Mouse (Mus musculus): ENCODE measurements around the gene Ptma. TPM values are rescaled to one million over a fixed set of nuclear protein-coding genes. Genes with fewer than 3 reads are reported as not detected.
A peak's percentile ranks its signal among the peaks of the same experiment; 100 is the strongest.
"Not testable (repeated sequence)": the region's sequence is repeated elsewhere in the genome, so short reads cannot be mapped to it uniquely, and the experiment has no call there.

Ptma gene
- polyA plus RNA-seq, 1 experiment from 2014 or later = 2,949 TPM

GRCm38 (mm10) chr1:86506420-86506819, 20.1 kb upstream of the Ptma start:
- Histone ChIP-seq H3K36me3 (no peaks in the 10 kb centered on the region), H3K4me3 (replicated peaks) (no peak overlapping the region), H3K4me2 (no peak overlapping the region), H3K9ac (no peak overlapping the region), H3K27ac (peak overlapping the region; percentile 98; the same call in 1 of the 2 replicates), H3K9me3 (replicated peaks) (no peaks in the 10 kb centered on the region), H3K27me3 (no peaks in the 10 kb centered on the region), H3K4me1 (peaks cover 57% of the 10 kb centered on the region)
- WGBS = 83% methylated on average over 5 of the region's 5 CpGs
- ATAC-seq (replicated peaks; ENCODE audit: low FRiP score) = no peak

DNA sequence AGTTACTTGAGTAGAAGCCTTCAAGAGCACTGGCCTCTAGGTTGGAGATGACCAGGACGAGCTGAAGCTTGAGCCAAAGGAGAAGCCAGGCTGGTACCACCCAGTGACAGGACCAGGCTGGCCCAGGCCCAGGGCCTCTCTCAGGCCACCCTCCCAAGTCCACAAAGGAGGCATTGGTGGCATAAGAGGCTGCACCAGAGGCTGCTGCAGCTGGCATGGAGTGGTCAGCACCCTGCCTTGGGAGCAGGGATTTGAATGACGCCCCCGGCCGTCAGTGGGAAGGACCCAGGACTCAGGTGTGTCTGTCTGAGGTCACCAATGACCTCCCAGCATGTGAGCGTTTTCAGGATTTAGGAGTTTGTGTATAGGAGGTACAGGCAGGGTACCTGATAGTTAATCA, 18.7 kb upstream of the Ptma start:
- Histone ChIP-seq H3K9me3 (replicated peaks) (no peaks in the 10 kb centered on the region), H3K4me2 (no peak overlapping the region), H3K36me3 (no peaks in the 10 kb centered on the region), H3K4me3 (replicated peaks) (no peak overlapping the region), H3K27ac (no peak overlapping the region), H3K4me1 (peaks cover 43% of the 10 kb centered on the region), H3K27me3 (no peaks in the 10 kb centered on the region), H3K9ac (no peak overlapping the region)
- WGBS = 82% methylated on average over 5 of the region's 5 CpGs
- ATAC-seq (replicated peaks; ENCODE audit: low FRiP score) = no peak

GRCm38 (mm10) chr1:86509410-86509809, 17.1 kb upstream of the Ptma start:
- peaks cover 30% of the 10 kb centered on the region for H3K4me1 ChIP-seq
- peak overlapping the region; percentile 18 for H3K27ac ChIP-seq
- H3K36me3 ChIP-seq = no peaks in the 10 kb centered on the region
- no peak overlapping the region for H3K9ac ChIP-seq
- ATAC-seq (replicated peaks; ENCODE audit: low FRiP score) = peak; percentile 75
- 13% methylated on average over 7 of the region's 7 CpGs for WGBS
- no peaks in the 10 kb centered on the region for H3K27me3 ChIP-seq
- no peak overlapping the region for H3K4me3 ChIP-seq (replicated peaks)
- no peaks in the 10 kb centered on the region for H3K9me3 ChIP-seq (replicated peaks)
- no peak overlapping the region for H3K4me2 ChIP-seq

DNA sequence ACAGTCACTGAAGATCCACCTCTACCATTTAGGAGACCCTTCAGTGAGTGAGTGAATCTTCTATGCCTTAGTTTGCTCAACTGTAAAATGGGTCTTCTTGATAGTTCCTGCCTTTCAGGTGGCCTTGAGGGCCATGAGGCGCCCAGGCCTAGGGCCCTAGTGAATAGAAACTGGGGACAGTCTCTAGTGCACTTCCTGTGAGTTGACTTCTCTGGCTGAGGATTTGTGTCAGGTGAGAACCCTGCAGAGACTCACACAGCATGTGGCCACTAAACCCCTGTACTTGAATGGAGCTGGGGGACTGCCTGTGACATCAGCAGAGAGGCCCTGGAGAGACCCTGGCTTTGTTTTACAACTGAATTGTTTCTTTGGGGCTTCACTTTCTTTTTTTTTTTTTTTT, 16.3 kb upstream of the Ptma start:
- WGBS = 100% methylated on average over 1 of the region's 1 CpGs
- Histone ChIP-seq H3K4me3 (replicated peaks) (no peak overlapping the region), H3K9me3 (replicated peaks) (no peaks in the 10 kb centered on the region), H3K27me3 (no peaks in the 10 kb centered on the region), H3K36me3 (no peaks in the 10 kb centered on the region), H3K27ac (no peak overlapping the region), H3K4me1 (peaks cover 22% of the 10 kb centered on the region), H3K9ac (no peak overlapping the region), H3K4me2 (no peak overlapping the region)
- ATAC-seq (replicated peaks; ENCODE audit: low FRiP score) = no peak

DNA sequence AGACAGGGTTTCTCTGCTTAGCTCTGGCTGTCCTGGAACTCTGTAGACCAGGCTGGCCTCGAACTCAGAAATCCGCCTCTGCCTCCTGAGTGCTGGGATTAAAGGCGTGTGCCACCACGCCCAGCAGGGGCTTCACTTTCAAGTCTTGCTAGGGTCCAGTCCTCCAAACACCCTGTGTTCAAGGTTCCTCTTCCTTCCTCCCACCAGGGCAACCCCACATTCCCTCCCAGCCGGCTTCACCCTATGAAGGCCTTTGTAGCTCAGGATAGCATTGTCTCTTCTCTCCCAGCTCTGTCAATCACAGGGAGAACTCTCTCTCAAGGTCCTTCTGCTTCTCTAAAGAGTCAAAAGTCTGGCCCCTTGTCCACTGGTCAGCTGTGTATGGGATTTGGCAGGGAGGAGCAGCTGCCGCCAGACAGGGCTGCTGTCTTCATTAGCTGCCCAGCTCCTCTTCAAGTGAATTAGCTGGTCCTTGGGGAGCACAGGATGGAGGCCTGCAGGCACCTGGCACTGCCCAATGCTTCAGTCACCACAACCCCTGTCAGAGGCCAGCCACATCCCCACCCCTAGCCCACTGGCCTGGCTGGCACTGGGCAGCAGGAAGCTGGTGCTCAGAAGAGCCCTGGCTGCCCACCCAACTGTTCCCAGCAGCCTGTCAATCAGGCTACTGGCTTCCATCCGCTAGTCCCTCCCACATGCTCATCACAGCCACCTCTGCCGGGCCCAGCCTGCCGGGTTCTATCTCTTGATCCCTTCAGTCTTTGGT, 15.7 kb upstream of the Ptma start:
- H3K4me3 ChIP-seq (replicated peaks) = no peak overlapping the region
- no peak for ATAC-seq (replicated peaks; ENCODE audit: low FRiP score)
- H3K4me2 ChIP-seq = no peak overlapping the region
- H3K4me1 ChIP-seq = peaks cover 16% of the 10 kb centered on the region
- H3K27ac ChIP-seq = no peak overlapping the region
- no peaks in the 10 kb centered on the region for H3K27me3 ChIP-seq
- no peaks in the 10 kb centered on the region for H3K9me3 ChIP-seq (replicated peaks)
- H3K36me3 ChIP-seq = no peaks in the 10 kb centered on the region
- no peak overlapping the region for H3K9ac ChIP-seq
- WGBS = 71% methylated on average over 9 of the region's 9 CpGs

DNA sequence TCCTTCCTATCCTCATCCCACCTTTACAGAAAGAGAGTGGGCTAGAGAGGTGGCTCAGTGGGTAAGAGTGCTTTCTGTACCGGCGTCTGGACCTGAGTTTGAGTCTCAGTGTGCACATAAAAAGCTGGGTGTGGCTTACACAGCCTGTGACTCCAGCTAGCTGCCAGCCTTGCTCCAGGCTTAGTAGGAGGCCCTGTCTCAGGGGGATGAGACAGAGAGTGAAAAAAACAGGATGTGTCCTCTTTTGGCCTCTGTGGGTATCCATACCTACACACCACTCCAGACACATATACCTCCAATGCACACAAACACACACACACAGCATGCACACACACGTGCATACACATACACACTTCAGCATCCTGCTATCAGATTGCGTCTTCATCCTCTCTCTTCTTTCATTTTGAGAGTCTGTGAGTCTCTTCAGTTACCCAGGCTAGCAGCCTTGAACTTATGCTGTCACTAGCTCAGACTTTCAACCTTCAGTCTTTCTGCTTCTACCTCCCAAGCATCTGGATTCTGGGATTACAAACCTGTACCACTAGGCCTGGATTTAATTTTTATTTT, 14.3 kb upstream of the Ptma start:
- no peak overlapping the region for H3K27ac ChIP-seq
- no peak overlapping the region for H3K9ac ChIP-seq
- no peak overlapping the region for H3K4me2 ChIP-seq
- no peak overlapping the region for H3K4me3 ChIP-seq (replicated peaks)
- H3K9me3 ChIP-seq (replicated peaks) = no peaks in the 10 kb centered on the region
- H3K27me3 ChIP-seq = no peaks in the 10 kb centered on the region
- no peak for ATAC-seq (replicated peaks; ENCODE audit: low FRiP score)
- 83% methylated on average over 4 of the region's 4 CpGs for WGBS
- no peaks in the 10 kb centered on the region for H3K36me3 ChIP-seq
- peaks cover 10% of the 10 kb centered on the region for H3K4me1 ChIP-seq

- 73% methylated on average over 1 of the region's 1 CpGs for WGBS
- H3K4me1 ChIP-seq; H3K36me3 ChIP-seq; H3K4me2 ChIP-seq; H3K9ac ChIP-seq; H3K9me3 ChIP-seq (replicated peaks); H3K27ac ChIP-seq; H3K27me3 ChIP-seq; ATAC-seq (replicated peaks; ENCODE audit: low FRiP score); H3K4me3 ChIP-seq (replicated peaks): not testable (repeated sequence)
These were observed 13.5 kb upstream of the Ptma start for GRCm38 (mm10) chr1:86513031-86513430.

DNA sequence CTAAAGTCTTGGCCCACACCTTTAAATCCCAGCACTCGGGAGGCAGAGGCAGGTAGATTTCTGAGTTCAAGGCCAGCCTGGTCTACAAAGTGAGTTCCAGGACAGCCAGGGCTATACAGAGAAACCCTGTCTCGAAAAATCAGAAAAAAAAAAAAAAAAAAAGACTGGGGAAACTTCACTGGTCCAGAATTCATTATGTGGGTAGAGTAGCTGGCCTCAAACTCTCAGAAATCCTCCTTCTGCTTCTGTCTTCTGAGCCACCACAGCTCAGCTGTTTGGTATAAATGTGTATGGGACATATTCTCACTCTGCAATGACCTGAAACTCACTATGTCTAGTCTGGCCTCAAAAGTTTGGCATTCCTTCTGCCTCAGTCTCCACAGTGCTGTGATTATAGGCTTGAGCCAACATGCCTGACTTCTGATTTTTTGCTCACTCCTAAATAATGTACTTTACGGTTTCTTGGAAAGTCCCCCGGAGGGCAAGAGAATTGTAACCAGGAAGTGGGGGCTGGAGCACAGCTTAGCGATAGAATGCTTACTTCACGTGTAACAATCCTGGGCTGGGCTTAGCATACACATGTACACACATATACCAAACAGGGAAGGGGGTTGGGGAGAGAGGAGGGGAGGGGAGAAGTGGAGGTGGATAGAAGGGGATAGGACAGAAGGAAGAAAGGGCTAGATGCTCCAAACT, 10.7 kb upstream of the Ptma start:
- H3K4me2 ChIP-seq = no peak overlapping the region
- H3K27ac ChIP-seq = no peak overlapping the region
- H3K4me1 ChIP-seq = 0 out of 2 replicates have a peak, but pooled peaks cover 3% of the 10 kb centered on the region
- H3K4me3 ChIP-seq (replicated peaks) = no peak overlapping the region
- WGBS = 49% methylated on average over 6 of the region's 6 CpGs
- no peak overlapping the region for H3K9ac ChIP-seq
- no peaks in the 10 kb centered on the region for H3K9me3 ChIP-seq (replicated peaks)
- H3K36me3 ChIP-seq = no peaks in the 10 kb centered on the region
- no peaks in the 10 kb centered on the region for H3K27me3 ChIP-seq
- no peak for ATAC-seq (replicated peaks; ENCODE audit: low FRiP score)

GRCm38 (mm10) chr1:86517076-86517475, 9.4 kb upstream of the Ptma start:
- Histone ChIP-seq H3K4me1 (peaks cover 4% of the 10 kb centered on the region), H3K27ac (no peak overlapping the region), H3K27me3 (no peaks in the 10 kb centered on the region), H3K36me3 (no peaks in the 10 kb centered on the region), H3K9me3 (replicated peaks) (no peaks in the 10 kb centered on the region), H3K4me3 (replicated peaks) (no peak overlapping the region), H3K9ac (no peak overlapping the region), H3K4me2 (no peak overlapping the region)
- ATAC-seq (replicated peaks; ENCODE audit: low FRiP score) = no peak
- WGBS = 70% methylated on average over 3 of the region's 3 CpGs

GRCm38 (mm10) chr1:86520361-86520760, 6.2 kb upstream of the Ptma start:
- H3K4me2 ChIP-seq = no peak overlapping the region
- no peaks in the 10 kb centered on the region for H3K36me3 ChIP-seq
- 40% methylated on average over 7 of the region's 7 CpGs for WGBS
- no peak overlapping the region for H3K27ac ChIP-seq
- H3K4me1 ChIP-seq = peaks cover 25% of the 10 kb centered on the region
- H3K27me3 ChIP-seq = no peaks in the 10 kb centered on the region
- no peak overlapping the region for H3K4me3 ChIP-seq (replicated peaks)
- no peaks in the 10 kb centered on the region for H3K9me3 ChIP-seq (replicated peaks)
- ATAC-seq (replicated peaks; ENCODE audit: low FRiP score) = no peak
- no peak overlapping the region for H3K9ac ChIP-seq

DNA sequence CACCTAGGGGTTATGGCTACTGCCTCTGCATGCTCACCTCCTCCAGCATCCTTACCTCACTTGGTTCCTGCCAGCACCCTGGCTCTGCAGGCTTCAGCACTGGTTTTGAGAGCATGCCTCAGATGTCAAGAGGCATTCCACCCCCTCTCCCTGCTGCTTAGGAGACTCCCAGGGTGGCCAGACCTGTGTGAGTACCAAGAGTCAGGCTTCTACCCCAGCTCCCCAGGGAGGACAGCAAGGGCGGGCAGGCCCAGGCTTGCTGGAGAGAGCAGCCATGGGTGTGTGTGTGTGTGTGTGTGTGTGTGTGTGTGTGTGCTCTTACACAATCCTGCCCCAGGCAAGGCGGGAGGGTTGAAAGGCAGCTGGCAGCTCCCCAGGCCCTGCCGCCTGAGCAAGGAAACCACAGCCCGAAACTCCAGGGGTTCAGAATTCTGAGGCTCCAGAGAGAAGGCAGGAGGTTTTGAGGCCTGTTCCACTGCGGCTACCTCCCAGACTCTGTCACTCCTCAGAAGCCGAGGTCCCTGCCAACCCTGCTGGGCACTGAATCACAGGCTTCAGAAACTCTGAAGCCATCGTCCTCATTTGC, 4.1 kb upstream of the Ptma start:
- H3K9ac ChIP-seq = 0 out of 2 replicates have a peak overlapping the region, but pooled peaks have one; percentile 5
- no peak overlapping the region for H3K4me2 ChIP-seq
- no peak overlapping the region for H3K4me3 ChIP-seq (replicated peaks)
- ATAC-seq (replicated peaks; ENCODE audit: low FRiP score) = no peak
- no peaks in the 10 kb centered on the region for H3K27me3 ChIP-seq
- peak overlapping the region; percentile 29; the same call in 1 of the 2 replicates for H3K27ac ChIP-seq
- WGBS = 70% methylated on average over 7 of the region's 7 CpGs
- H3K4me1 ChIP-seq = peaks cover 22% of the 10 kb centered on the region
- H3K36me3 ChIP-seq = no peaks in the 10 kb centered on the region
- no peaks in the 10 kb centered on the region for H3K9me3 ChIP-seq (replicated peaks)

All from kidney, embryonic 15.5 days (tissue).